Mouse (Mus musculus): ENCODE results near the gene Mcpt4. TPM values are rescaled to one million over a fixed set of nuclear protein-coding genes. Genes with fewer than 3 reads are reported as not detected.
"Not testable (repeated sequence)": the region's sequence is repeated elsewhere in the genome, so short reads cannot be mapped to it uniquely, and the experiment has no call there.

The Mcpt4 gene
- not detected for total RNA-seq (2021)
- long read RNA-seq, experiment 1 = 0 reads
- long read RNA-seq, experiment 2 = 0 reads

GRCm38 (mm10) chr14:56062213-56062612, at the start of gene Mcpt4:
Mcpt4 (minus strand) TSS chr14:56062313.
- intact Hi-C loops (cut with DNase I); DNase-seq (ENCODE audit: low spot score in 2 of 2): not testable (repeated sequence)

- peak in 1 of 2 experiments; percentile 11 for DNase-seq (ENCODE audit: low spot score in 2 of 2)
Measured at GRCm38 (mm10) chr14:56105447-56106180, 43.5 kb upstream of the Mcpt4 start.

GRCm38 (mm10) chr14:56105016-56105415, 42.9 kb upstream of the Mcpt4 start:
- intact Hi-C loops (cut with DNase I) = no loop called here

More at GRCm38 (mm10) chr14:56105447-56106180, 43.5 kb upstream of the Mcpt4 start:
- intact Hi-C loops (cut with DNase I) = no loop called here

GRCm38 (mm10) chr14:56103452-56103851, 41.3 kb upstream of the Mcpt4 start:
- intact Hi-C loops (cut with DNase I) = no loop called here
- no peak for DNase-seq (ENCODE audit: low spot score in 2 of 2)

More at GRCm38 (mm10) chr14:56105016-56105415, 42.9 kb upstream of the Mcpt4 start:
- no peak for DNase-seq (ENCODE audit: low spot score in 2 of 2)

GRCm38 (mm10) chr14:56102386-56102785, 40.3 kb upstream of the Mcpt4 start, which contains the start of gene Ctsg:
Ctsg (minus strand) TSS chr14:56102574.
- DNase-seq (ENCODE audit: low spot score in 2 of 2) = no peak
- intact Hi-C loops (cut with DNase I) = no loop called here

- intact Hi-C loops (cut with DNase I) = no loop called here
- DNase-seq (ENCODE audit: low spot score in 2 of 2) = peak; percentile 9 to 30
Measured at GRCm38 (mm10) chr14:56098940-56099339, 36.8 kb upstream of the Mcpt4 start.

- DNase-seq (ENCODE audit: low spot score in 2 of 2) = no peak
- intact Hi-C loops (cut with DNase I) = no loop called here
Measured at GRCm38 (mm10) chr14:56097597-56097996, 35.5 kb upstream of the Mcpt4 start.

- intact Hi-C loops (cut with DNase I) = no loop called here
- DNase-seq (ENCODE audit: low spot score in 2 of 2) = no peak
Measured at GRCm38 (mm10) chr14:56093353-56093752, 31.2 kb upstream of the Mcpt4 start.

GRCm38 (mm10) chr14:56086711-56087110, 24.6 kb upstream of the Mcpt4 start:
- no peak for DNase-seq (ENCODE audit: low spot score in 2 of 2)
- intact Hi-C loops (cut with DNase I) = no loop called here

- intact Hi-C loops (cut with DNase I) = no loop called here
- no peak for DNase-seq (ENCODE audit: low spot score in 2 of 2)
Measured at GRCm38 (mm10) chr14:56085167-56085566, 23.1 kb upstream of the Mcpt4 start, which contains the start of gene Mcpt8. Mcpt8 (minus strand) TSS chr14:56085273.

GRCm38 (mm10) chr14:56082016-56082415, 19.9 kb upstream of the Mcpt4 start:
- intact Hi-C loops (cut with DNase I) = no loop called here
- DNase-seq (ENCODE audit: low spot score in 2 of 2) = no peak

GRCm38 (mm10) chr14:56057722-56058121, 4.4 kb downstream of the Mcpt4 start:
- DNase-seq (ENCODE audit: low spot score in 2 of 2) = no peak
- intact Hi-C loops (cut with DNase I) = no loop called here

- intact Hi-C loops (cut with DNase I) = no loop called here
Measured at GRCm38 (mm10) chr14:56055408-56055807, 6.7 kb downstream of the Mcpt4 start.

GRCm38 (mm10) chr14:56041792-56042191, 20.3 kb downstream of the Mcpt4 start, which contains the start of gene Mcpt2:
Mcpt2 (plus strand) TSS chr14:56042041.
- intact Hi-C loops (cut with DNase I); DNase-seq (ENCODE audit: low spot score in 2 of 2): not testable (repeated sequence)

More at GRCm38 (mm10) chr14:56055408-56055807, 6.7 kb downstream of the Mcpt4 start:
- DNase-seq (ENCODE audit: low spot score in 2 of 2) = no peak

GRCm38 (mm10) chr14:56034433-56034832, 27.7 kb downstream of the Mcpt4 start:
- no peak for DNase-seq (ENCODE audit: low spot score in 2 of 2)
- intact Hi-C loops (cut with DNase I) = no loop called here

GRCm38 (mm10) chr14:56030395-56030794, 31.7 kb downstream of the Mcpt4 start, which contains the start of gene Mcpt9:
Mcpt9 (minus strand) TSS chr14:56030495.
- intact Hi-C loops (cut with DNase I); DNase-seq (ENCODE audit: low spot score in 2 of 2): not testable (repeated sequence)

GRCm38 (mm10) chr14:56021305-56021704, 40.8 kb downstream of the Mcpt4 start:
- intact Hi-C loops (cut with DNase I); DNase-seq (ENCODE audit: low spot score in 2 of 2): not testable (repeated sequence)

GRCm38 (mm10) chr14:56019446-56019845, 42.7 kb downstream of the Mcpt4 start:
- intact Hi-C loops (cut with DNase I) = no loop called here
- peak; percentile 3 to 56 for DNase-seq (ENCODE audit: low spot score in 2 of 2)

- DNase-seq (ENCODE audit: low spot score in 2 of 2); intact Hi-C loops (cut with DNase I): not testable (repeated sequence)
Measured at GRCm38 (mm10) chr14:56017671-56018070, 44.4 kb downstream of the Mcpt4 start, which contains the start of gene Mcpt1. Mcpt1 (plus strand) TSS chr14:56017971.

GRCm38 (mm10) chr14:56013924-56014323, 48.2 kb downstream of the Mcpt4 start:
- DNase-seq (ENCODE audit: low spot score in 2 of 2) = no peak
- intact Hi-C loops (cut with DNase I) = no loop called here

- no peak for DNase-seq (ENCODE audit: low spot score in 2 of 2)
- intact Hi-C loops (cut with DNase I) = no loop called here
Measured at GRCm38 (mm10) chr14:56013147-56013546, 49.0 kb downstream of the Mcpt4 start.

Data from left cerebral cortex, postnatal 14 days (tissue).